Mouse (Mus musculus) bone marrow macrophage, adult 2 months (primary cell): ENCODE measurements around the gene Hmgcs1. TPM values are rescaled to one million over a fixed set of nuclear protein-coding genes. Genes with fewer than 3 reads are reported as not detected.

Experiments used
- H3K27ac ChIP-seq: 2 replicates; pipeline ENCODE4 v1.5.1; 2012; ENCODE audit warnings: low read depth, low read length; ENCODE audit not compliant: insufficient read depth
- H3K4me1 ChIP-seq: 2 replicates; pipeline ENCODE4 v1.6.1; 2012; ENCODE audit warnings: low read length; ENCODE audit not compliant: control insufficient read depth, insufficient read depth
- H3K4me3 ChIP-seq: 2 replicates; pipeline ENCODE4 v1.5.1; 2012; ENCODE audit warnings: mild to moderate bottlenecking, low read length, moderate library complexity; ENCODE audit not compliant: insufficient read depth
- CTCF ChIP-seq: IDR thresholded peaks from 2 replicates; pipeline ENCODE4 v1.5.1; 2012; ENCODE audit warnings: low read depth, mild to moderate bottlenecking, low read length, moderate library complexity
- POLR2A ChIP-seq: IDR thresholded peaks from 2 replicates; pipeline ENCODE4 v1.6.1; 2012; ENCODE audit warnings: mild to moderate bottlenecking, low read depth, low read length, borderline replicate concordance
- polyA plus RNA-seq: library from polyadenylated mRNA; stranded (reverse); fragments of >200 nt; gene quantifications from 2 replicates; pipeline ENCODE4 v1.2.4, GENCODE M21; 2012; ENCODE audit not compliant: missing spikeins, insufficient read depth, insufficient read length

Hmgcs1 gene
- polyA plus RNA-seq, 1 experiment, result 29.3 TPM

- TF ChIP-seq CTCF (no peak), POLR2A (no peak)
- Histone ChIP-seq H3K4me3 (no peak overlapping the region), H3K4me1 (peaks cover 22% of the 10 kb centered on the region), H3K27ac (no peak overlapping the region)
These were observed 25.9 kb downstream of the Hmgcs1 start for GRCm38 (mm10) chr13:119716105-119716504.

- Histone ChIP-seq H3K27ac (no peak overlapping the region), H3K4me1 (peaks cover 3% of the 10 kb centered on the region; the same call in 1 of the 2 replicates), H3K4me3 (no peak overlapping the region)
- TF ChIP-seq POLR2A, result no peak
- no peak for TF ChIP-seq CTCF
These were observed 32.3 kb downstream of the Hmgcs1 start for GRCm38 (mm10) chr13:119722447-119722846.

- H3K4me3 ChIP-seq, result no peak overlapping the region
- H3K4me1 ChIP-seq, result peaks cover 3% of the 10 kb centered on the region; the same call in 1 of the 2 replicates
- TF ChIP-seq POLR2A (no peak), CTCF (no peak)
- H3K27ac ChIP-seq, result no peak overlapping the region
These were observed 33.2 kb downstream of the Hmgcs1 start for GRCm38 (mm10) chr13:119723368-119723767.

GRCm38 (mm10) chr13:119724541-119724940 is 34.4 kb downstream of the Hmgcs1 start:
- H3K4me3 ChIP-seq, result no peak overlapping the region
- no peak overlapping the region for H3K27ac ChIP-seq
- peaks cover 3% of the 10 kb centered on the region; the same call in 1 of the 2 replicates for H3K4me1 ChIP-seq
- no peak for TF ChIP-seq POLR2A
- no peak for TF ChIP-seq CTCF

GRCm38 (mm10) chr13:119727608-119728387 is 37.6 kb downstream of the Hmgcs1 start:
- Histone ChIP-seq H3K27ac (no peak overlapping the region), H3K4me1 (peaks cover 3% of the 10 kb centered on the region; the same call in 1 of the 2 replicates), H3K4me3 (no peak overlapping the region)
- TF ChIP-seq CTCF (no peak), POLR2A (no peak)

- TF ChIP-seq POLR2A, result no peak
- no peak for TF ChIP-seq CTCF
- Histone ChIP-seq H3K27ac (no peak overlapping the region), H3K4me1 (no peaks in the 10 kb centered on the region), H3K4me3 (no peak overlapping the region)
These were observed 39.2 kb downstream of the Hmgcs1 start for GRCm38 (mm10) chr13:119729406-119729805.

- Histone ChIP-seq H3K4me1 (no peaks in the 10 kb centered on the region), H3K27ac (no peak overlapping the region), H3K4me3 (no peak overlapping the region)
- no peak for TF ChIP-seq CTCF
- TF ChIP-seq POLR2A, result no peak
These were observed 41.3 kb downstream of the Hmgcs1 start for GRCm38 (mm10) chr13:119731448-119731847.

- TF ChIP-seq CTCF, result no peak
- no peak for TF ChIP-seq POLR2A
- H3K4me3 ChIP-seq, result no peak overlapping the region
- peaks cover 14% of the 10 kb centered on the region for H3K4me1 ChIP-seq
- no peak overlapping the region for H3K27ac ChIP-seq
These were observed 51.4 kb downstream of the Hmgcs1 start for GRCm38 (mm10) chr13:119741390-119742237.

- Histone ChIP-seq H3K4me3 (no peak overlapping the region), H3K27ac (no peak overlapping the region), H3K4me1 (peaks cover 8% of the 10 kb centered on the region)
- TF ChIP-seq POLR2A (no peak), CTCF (no peak)
These were observed 52.7 kb downstream of the Hmgcs1 start for GRCm38 (mm10) chr13:119742711-119743415.
